Mouse (Mus musculus) lung, embryonic 14.5 days (tissue): Measurements from ENCODE around the gene Ndufa13. TPM values are rescaled to one million over a fixed set of nuclear protein-coding genes. Genes with fewer than 3 reads are reported as not detected.

Experiments
- ATAC-seq: fragments of 200-750 bp; cut with Nextera tagmentation; 2 replicates; pipeline ENCODE4 v1.8.0; 2017; ENCODE audit warnings: mild to moderate bottlenecking, moderate TSS enrichment, moderate library complexity; ENCODE audit not compliant: insufficient read depth
- DNase-seq: peaks from one replicate; pipeline ENCODE4 v3.0.0-alpha.2; 2015
- H3K27ac ChIP-seq: fragments of 300-500 bp; sonication (generic); 2 replicates; pipeline ENCODE4 v1.5.1; 2014; ENCODE audit warnings: low read depth, mild to moderate bottlenecking, moderate library complexity
- H3K27me3 ChIP-seq: fragments of 300-500 bp; sonication (generic); 2 replicates; pipeline ENCODE4 v1.6.1; 2014; ENCODE audit warnings: low read length, control low read depth; ENCODE audit not compliant: insufficient read depth
- H3K36me3 ChIP-seq: fragments of 300-500 bp; sonication (generic); 2 replicates; pipeline ENCODE4 v1.6.1; 2014; ENCODE audit warnings: control low read depth; ENCODE audit not compliant: insufficient read depth
- H3K4me1 ChIP-seq: fragments of 300-500 bp; sonication (generic); 2 replicates; pipeline ENCODE4 v1.6.1; 2014; ENCODE audit warnings: antibody characterized with exemption, control low read depth; ENCODE audit not compliant: insufficient read depth
- H3K4me2 ChIP-seq: fragments of 300-500 bp; sonication (generic); 2 replicates; pipeline ENCODE4 v1.6.1; 2014; ENCODE audit warnings: mild to moderate bottlenecking
- H3K4me3 ChIP-seq: fragments of 300-500 bp; sonication (generic); 2 replicates; pipeline ENCODE4 v1.5.1; 2014; ENCODE audit warnings: low read depth, low read length
- H3K9ac ChIP-seq: fragments of 300-500 bp; sonication (generic); 2 replicates; pipeline ENCODE4 v1.6.1; 2014
- H3K9me3 ChIP-seq: fragments of 300-500 bp; sonication (generic); 2 replicates; pipeline ENCODE4 v1.6.1; 2016; ENCODE audit warnings: low read depth, low read length, control low read depth
- CTCF ChIP-seq: IDR thresholded peaks from 2 replicates; pipeline ENCODE4 v1.5.1; 2016; ENCODE audit warnings: antibody characterized with exemption, low read depth
- WGBS: fragments of 180-500 bp; shearing (Covaris S2); extraction: QIAGEN DNeasy Blood & Tissue Kit; methylation state at CpG from one replicate; pipeline ENCODE4 v1.1.7; 2014; 5-methylcytosine and 5-hydroxymethylcytosine counted together
- polyA plus RNA-seq: library from polyadenylated mRNA; unstranded; fragments of >200 nt; fragmentation: Nextera tagmentation; extraction: Ambion mirVana; gene quantifications from 2 replicates; pipeline ENCODE4 v1.2.1, GENCODE M21; 2014

Ndufa13 gene
- polyA plus RNA-seq, 1 experiment from 2014 or later, result 163 TPM

- Histone ChIP-seq H3K4me1 (no peaks in the 10 kb centered on the region), H3K27me3 (no peaks in the 10 kb centered on the region), H3K4me3 (no peak overlapping the region), H3K27ac (peak overlapping the region; percentile 40; the same call in 1 of the 2 replicates), H3K9me3 (no peaks in the 10 kb centered on the region), H3K4me2 (no peak overlapping the region), H3K36me3 (peaks cover 29% of the 10 kb centered on the region), H3K9ac (no peak overlapping the region)
- no peak for TF ChIP-seq CTCF
- peak; percentile 62 for DNase-seq
- WGBS, result 30% methylated on average over 11 of the region's 11 CpGs
- peak; percentile 19; the same call in 1 of the 2 replicates for ATAC-seq
These were observed 17.7 kb upstream of the Ndufa13 start for GRCm38 (mm10) chr8:69919876-69920662.

- H3K27ac ChIP-seq, result peak overlapping the region; percentile 50; the same call in 1 of the 2 replicates
These were observed 16.7 kb upstream of the Ndufa13 start for GRCm38 (mm10) chr8:69919010-69919409.

GRCm38 (mm10) chr8:69918506-69918905 is 16.1 kb upstream of the Ndufa13 start:
- Histone ChIP-seq H3K27me3 (no peaks in the 10 kb centered on the region), H3K9ac (no peak overlapping the region), H3K27ac (no peak overlapping the region), H3K4me2 (no peak overlapping the region), H3K4me1 (no peaks in the 10 kb centered on the region), H3K4me3 (no peak overlapping the region), H3K36me3 (peaks cover 44% of the 10 kb centered on the region), H3K9me3 (no peaks in the 10 kb centered on the region)
- TF ChIP-seq CTCF, result no peak
- DNase-seq (no peak), ATAC-seq (peak; percentile 6; the same call in 1 of the 2 replicates)

More at GRCm38 (mm10) chr8:69919010-69919409, 16.7 kb upstream of the Ndufa13 start:
- Histone ChIP-seq H3K4me3 (no peak overlapping the region), H3K4me1 (no peaks in the 10 kb centered on the region), H3K36me3 (peaks cover 39% of the 10 kb centered on the region), H3K4me2 (no peak overlapping the region), H3K27me3 (no peaks in the 10 kb centered on the region), H3K9me3 (no peaks in the 10 kb centered on the region), H3K9ac (no peak overlapping the region)
- ATAC-seq, result peak; percentile 59
- 50% methylated on average over 1 of the region's 1 CpGs for WGBS
- peak; percentile 95 for DNase-seq
- TF ChIP-seq CTCF, result peak; percentile 96

- Histone ChIP-seq H3K4me2 (no peak overlapping the region), H3K36me3 (peaks cover 72% of the 10 kb centered on the region), H3K27me3 (no peaks in the 10 kb centered on the region), H3K9me3 (no peaks in the 10 kb centered on the region), H3K27ac (no peak overlapping the region), H3K9ac (no peak overlapping the region), H3K4me1 (no peaks in the 10 kb centered on the region), H3K4me3 (no peak overlapping the region)
- TF ChIP-seq CTCF, result peak; percentile 41
- WGBS, result 51% methylated on average over 5 of the region's 5 CpGs
- no peak for ATAC-seq
- peak; percentile 63 for DNase-seq
These were observed 13.4 kb upstream of the Ndufa13 start for GRCm38 (mm10) chr8:69915748-69916147.

GRCm38 (mm10) chr8:69914526-69914925 is 12.2 kb upstream of the Ndufa13 start:
- H3K4me3 ChIP-seq, result no peak overlapping the region
- DNase-seq (no peak), ATAC-seq (no peak)
- H3K4me2 ChIP-seq, result no peak overlapping the region
- H3K9ac ChIP-seq, result no peak overlapping the region
- TF ChIP-seq CTCF, result no peak
- H3K4me1 ChIP-seq, result no peaks in the 10 kb centered on the region
- 82% methylated on average over 4 of the region's 4 CpGs for WGBS
- H3K9me3 ChIP-seq, result no peaks in the 10 kb centered on the region
- H3K36me3 ChIP-seq, result peaks cover 84% of the 10 kb centered on the region
- no peak overlapping the region for H3K27ac ChIP-seq
- H3K27me3 ChIP-seq, result no peaks in the 10 kb centered on the region

- DNase-seq (no peak), ATAC-seq (no peak)
- no peaks in the 10 kb centered on the region for H3K4me1 ChIP-seq
- peaks cover 99% of the 10 kb centered on the region for H3K36me3 ChIP-seq
- H3K9ac ChIP-seq, result no peak overlapping the region
- no peak overlapping the region for H3K4me3 ChIP-seq
- H3K9me3 ChIP-seq, result no peaks in the 10 kb centered on the region
- 85% methylated on average over 12 of the region's 12 CpGs for WGBS
- no peak for TF ChIP-seq CTCF
- no peak overlapping the region for H3K4me2 ChIP-seq
- no peak overlapping the region for H3K27ac ChIP-seq
- no peaks in the 10 kb centered on the region for H3K27me3 ChIP-seq
These were observed 10.2 kb upstream of the Ndufa13 start for GRCm38 (mm10) chr8:69912478-69913074.

- WGBS, result 89% methylated on average over 13 of the region's 13 CpGs
- no peaks in the 10 kb centered on the region for H3K9me3 ChIP-seq
- TF ChIP-seq CTCF, result no peak
- H3K27me3 ChIP-seq, result no peaks in the 10 kb centered on the region
- peaks cover 94% of the 10 kb centered on the region for H3K36me3 ChIP-seq
- no peak overlapping the region for H3K4me2 ChIP-seq
- no peak overlapping the region for H3K9ac ChIP-seq
- no peak overlapping the region for H3K27ac ChIP-seq
- no peak overlapping the region for H3K4me3 ChIP-seq
- ATAC-seq (no peak), DNase-seq (no peak)
- no peaks in the 10 kb centered on the region for H3K4me1 ChIP-seq
These were observed 9.6 kb upstream of the Ndufa13 start for GRCm38 (mm10) chr8:69911917-69912316.
